Mouse (Mus musculus) cerebellum, postnatal 36 days (tissue): Measurements from ENCODE around the gene Mpv17l2.

Source experiments
- DNase-seq, 2 experiments: peaks; one replicate each; pipeline ENCODE4 v3.0.0; 2021 to 2022; ENCODE audit warnings: mixed read lengths in 2 of 2

The Mpv17l2 gene

GRCm38 (mm10) chr8:70790846-70791245 is 30.1 kb upstream of the Mpv17l2 start:
- DNase-seq: no peak

DNA sequence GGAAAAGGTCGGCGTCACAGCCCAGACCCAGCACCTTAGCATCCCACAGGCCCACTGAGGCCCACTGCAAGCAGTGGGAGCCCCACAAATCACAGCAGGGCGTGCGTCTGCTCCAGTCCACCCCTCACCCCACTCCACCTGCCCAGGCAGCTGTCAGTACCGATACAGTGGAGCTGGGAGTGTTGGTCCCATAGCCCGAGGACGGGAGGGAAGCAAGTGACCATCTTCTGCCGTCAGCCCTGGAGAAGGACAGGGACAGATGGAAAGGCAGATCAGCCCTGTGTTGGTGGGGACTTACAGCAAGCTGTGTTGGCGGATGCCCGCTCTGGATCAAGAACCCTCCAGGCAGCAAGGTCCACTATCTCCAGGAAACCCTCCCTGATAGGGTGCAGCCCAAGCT is 28.3 kb upstream of the Mpv17l2 start:
- DNase-seq: no peak

- peak; percentile 86 to 89 for DNase-seq
These were observed 27.4 kb upstream of the Mpv17l2 start for GRCm38 (mm10) chr8:70787941-70788667.

- DNase-seq: no peak
These were observed 26.3 kb upstream of the Mpv17l2 start for GRCm38 (mm10) chr8:70787051-70787445.

- DNase-seq: no peak
These were observed 25.7 kb upstream of the Mpv17l2 start for GRCm38 (mm10) chr8:70786291-70787050.

GRCm38 (mm10) chr8:70780093-70780492 is 19.3 kb upstream of the Mpv17l2 start:
- DNase-seq: no peak

- peak; percentile 98 to 99 for DNase-seq
These were observed 16.0 kb upstream of the Mpv17l2 start, which contains the start of gene Pik3r2 for GRCm38 (mm10) chr8:70776496-70777444. Pik3r2 (minus strand) TSS chr8:70776713.

- no peak for DNase-seq
These were observed 15.2 kb upstream of the Mpv17l2 start for GRCm38 (mm10) chr8:70775851-70776495.

GRCm38 (mm10) chr8:70775227-70775626 is 14.5 kb upstream of the Mpv17l2 start:
- DNase-seq: peak in 1 of 2 experiments; percentile 33

DNA sequence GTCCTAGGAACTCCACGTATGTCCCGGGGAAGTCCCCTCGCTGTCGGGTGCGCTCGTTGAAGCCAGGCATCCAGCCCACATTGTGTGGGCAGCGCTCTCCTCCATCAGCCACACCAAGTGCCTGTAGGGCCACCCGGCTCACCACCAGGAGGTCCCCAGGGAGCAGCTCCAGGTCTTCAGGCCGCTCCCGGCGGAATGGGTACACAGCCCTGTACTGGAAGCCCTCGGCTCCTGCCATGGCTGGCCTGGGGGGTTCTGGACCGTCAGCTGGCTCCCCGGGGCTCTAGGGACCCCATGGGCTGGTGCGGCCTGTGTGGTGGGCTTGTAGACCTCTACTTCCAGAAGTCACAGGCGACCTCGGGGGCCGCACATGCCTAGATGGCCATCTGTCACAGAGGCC is 14.0 kb upstream of the Mpv17l2 start:
- peak in 1 of 2 experiments; percentile 34 for DNase-seq

GRCm38 (mm10) chr8:70773833-70774232 is 13.1 kb upstream of the Mpv17l2 start:
- peak; percentile 72 to 81 for DNase-seq

DNA sequence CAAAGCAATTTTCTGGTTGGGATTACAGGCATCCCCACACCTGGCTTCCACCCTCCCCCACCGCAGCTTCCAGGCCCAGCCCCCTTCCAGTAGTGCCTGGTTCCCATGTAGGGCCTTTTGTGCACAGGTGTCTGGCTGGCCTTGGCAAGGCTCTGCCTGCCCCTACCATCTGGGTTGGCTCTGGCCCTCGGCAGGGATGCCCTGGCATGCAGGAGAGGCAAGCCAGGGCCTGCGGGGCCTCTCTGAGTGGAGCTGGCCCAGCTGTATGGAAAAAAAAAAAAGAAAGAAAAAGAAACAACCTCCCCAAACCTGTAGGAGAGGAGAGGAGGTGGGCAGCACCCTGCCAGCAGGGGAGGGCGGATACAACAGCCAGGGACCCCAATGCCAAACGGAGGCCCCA is 12.7 kb upstream of the Mpv17l2 start:
- DNase-seq: peak; percentile 70 to 77

DNA sequence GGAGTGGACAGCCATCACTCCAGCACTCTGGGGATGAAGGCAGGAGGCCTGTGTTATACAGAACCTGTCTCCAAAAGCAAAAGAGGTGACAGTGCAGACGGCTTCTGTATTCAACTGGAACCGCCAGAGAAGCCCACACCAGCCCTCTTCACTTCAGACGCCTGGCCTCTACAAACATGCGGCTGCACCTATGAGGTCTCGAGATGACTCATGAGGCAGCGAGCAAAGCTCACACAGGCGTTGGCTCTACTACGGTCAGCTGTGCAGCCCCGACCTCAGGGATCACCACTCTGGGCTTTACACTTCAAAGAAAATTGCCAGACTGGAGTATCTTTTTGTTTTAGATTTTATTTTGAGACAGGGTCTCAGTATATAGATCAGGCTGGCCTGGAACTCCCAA is 12.1 kb upstream of the Mpv17l2 start:
- DNase-seq: no peak

DNA sequence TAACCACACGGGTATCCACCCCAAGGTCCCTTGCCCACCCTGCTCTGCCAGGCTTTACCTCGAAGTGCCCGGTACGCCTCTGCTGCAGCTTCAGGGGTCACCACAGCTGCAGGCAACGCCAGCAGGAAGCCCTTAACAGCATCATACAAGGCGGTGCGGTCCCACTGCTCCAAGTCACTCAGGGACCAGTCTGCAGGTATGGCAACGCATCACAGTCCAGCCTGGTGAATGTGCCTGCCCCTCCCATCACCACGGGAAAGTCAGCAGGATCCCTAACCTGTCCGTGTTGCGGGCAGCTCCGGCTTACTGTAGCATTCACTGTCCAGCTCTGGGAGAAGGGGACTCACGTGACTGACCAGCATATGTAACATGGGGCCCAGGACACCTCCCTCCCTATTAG is 11.3 kb upstream of the Mpv17l2 start:
- no peak for DNase-seq

- DNase-seq: no peak
These were observed 10.5 kb upstream of the Mpv17l2 start for GRCm38 (mm10) chr8:70771217-70771616.

- DNase-seq: no peak
These were observed 10.0 kb upstream of the Mpv17l2 start for GRCm38 (mm10) chr8:70770748-70771147.

DNA sequence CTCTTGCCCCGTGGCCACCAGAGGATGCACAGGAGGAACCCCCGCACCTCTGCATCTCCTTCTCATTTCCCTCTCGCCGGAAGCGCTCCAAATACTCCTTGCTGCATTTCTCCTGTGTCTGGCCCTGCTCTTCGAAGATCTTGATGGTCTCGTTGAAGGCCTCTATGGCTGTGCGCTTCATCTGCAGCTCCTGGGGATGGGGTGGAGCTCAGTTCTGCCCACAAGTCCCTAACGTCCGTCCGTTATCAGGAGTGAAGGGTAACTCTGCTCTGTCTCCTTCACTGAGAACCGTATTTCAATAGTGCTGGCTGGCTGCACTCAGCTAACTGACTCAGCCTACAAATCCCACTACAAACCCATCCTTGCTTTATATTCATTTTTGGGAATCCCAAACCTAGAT is 9.1 kb upstream of the Mpv17l2 start:
- DNase-seq: no peak

DNA sequence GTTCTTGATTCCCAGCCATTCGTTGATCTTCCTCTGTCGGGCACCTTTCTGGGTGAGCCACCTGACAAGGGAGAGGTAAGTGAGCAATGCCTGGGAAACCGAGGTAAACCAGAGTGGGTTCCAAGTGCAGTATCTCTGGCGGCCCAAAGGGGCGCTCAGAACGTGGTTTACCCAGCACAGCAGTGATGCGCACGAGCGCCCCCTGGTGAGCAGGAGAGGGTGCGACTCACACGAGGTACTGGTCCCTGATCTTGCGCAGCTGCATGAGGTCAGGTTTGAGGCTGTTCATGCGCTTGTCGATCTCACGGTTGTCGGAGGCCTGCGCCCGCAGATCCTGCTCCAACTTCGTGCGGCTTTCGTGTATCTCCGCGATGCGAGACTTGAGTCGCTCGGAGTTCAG is 8.6 kb upstream of the Mpv17l2 start:
- peak; percentile 95 to 98 for DNase-seq

- DNase-seq: peak in 1 of 2 experiments; percentile 26
These were observed 8.2 kb upstream of the Mpv17l2 start for GRCm38 (mm10) chr8:70768956-70769355.

- peak in 1 of 2 experiments; percentile 28 for DNase-seq
These were observed 7.6 kb upstream of the Mpv17l2 start for GRCm38 (mm10) chr8:70768231-70768776.

DNA sequence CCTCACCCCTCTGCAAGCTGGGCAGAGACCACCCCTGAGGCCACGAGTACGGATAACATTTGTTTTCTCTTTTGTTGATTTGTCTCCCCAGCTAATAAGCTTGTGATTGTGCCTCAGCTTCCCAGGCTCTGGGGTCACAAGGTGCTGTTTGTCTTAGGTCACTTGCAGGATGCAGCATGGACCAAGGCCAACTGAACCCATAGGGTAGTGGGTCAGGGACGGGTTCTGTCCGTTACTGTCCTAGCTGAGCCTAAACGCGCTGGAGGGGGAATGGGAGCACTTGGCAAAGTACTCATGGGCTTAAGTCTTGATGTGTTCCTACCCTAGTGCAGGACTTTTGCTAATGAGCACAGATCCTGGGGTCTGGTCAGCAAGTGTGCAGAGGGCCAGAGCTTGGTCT is 6.8 kb upstream of the Mpv17l2 start:
- no peak for DNase-seq
